Mouse (Mus musculus) hindbrain, embryonic 16.5 days (tissue): ENCODE results near the gene Cd22. TPM values are rescaled to one million over a fixed set of nuclear protein-coding genes. Genes with fewer than 3 reads are reported as not detected.

ENCODE experiments used
- ATAC-seq: fragments of 200-750 bp; cut with Nextera tagmentation; 2 replicates; pipeline ENCODE4 v1.8.0; 2017; ENCODE audit warnings: moderate TSS enrichment, moderate library complexity
- H3K27ac ChIP-seq: fragments of 300-500 bp; sonication (generic); 2 replicates; pipeline ENCODE4 v1.5.1; 2014; ENCODE audit warnings: low read depth, mild to moderate bottlenecking, control low read depth, low read length, moderate library complexity
- H3K27me3 ChIP-seq: fragments of 300-500 bp; sonication (generic); replicated peaks from 2 replicates; pipeline ENCODE4 v1.6.1; 2014; ENCODE audit warnings: low read length; ENCODE audit not compliant: control insufficient read depth, insufficient read depth
- H3K36me3 ChIP-seq: fragments of 300-500 bp; sonication (generic); 2 replicates; pipeline ENCODE4 v1.6.1; 2014; ENCODE audit warnings: mild to moderate bottlenecking, low read length, moderate library complexity, mixed read lengths; ENCODE audit not compliant: control insufficient read depth, insufficient read depth
- H3K4me1 ChIP-seq: fragments of 300-500 bp; sonication (generic); 2 replicates; pipeline ENCODE4 v1.6.1; 2014; ENCODE audit warnings: low read depth, low read length; ENCODE audit not compliant: control insufficient read depth, insufficient read depth
- H3K4me2 ChIP-seq: fragments of 300-500 bp; sonication (generic); 2 replicates; pipeline ENCODE4 v1.6.1; 2014; ENCODE audit warnings: mild to moderate bottlenecking, low read length, control low read depth, moderate library complexity
- H3K4me3 ChIP-seq: fragments of 300-500 bp; sonication (generic); 2 replicates; pipeline ENCODE4 v1.5.1; 2014; ENCODE audit warnings: mild to moderate bottlenecking, low read length, control low read depth, moderate library complexity
- H3K9ac ChIP-seq: fragments of 300-500 bp; sonication (generic); 2 replicates; pipeline ENCODE4 v1.6.1; 2014; ENCODE audit warnings: low read depth, mild to moderate bottlenecking, control low read depth, low read length, moderate library complexity
- H3K9me3 ChIP-seq: fragments of 300-500 bp; sonication (generic); 2 replicates; pipeline ENCODE4 v1.6.1; 2014; ENCODE audit warnings: mild to moderate bottlenecking, low read length, moderate library complexity; ENCODE audit not compliant: control insufficient read depth
- WGBS: fragments of 180-500 bp; shearing (Covaris S2); extraction: QIAGEN DNeasy Blood & Tissue Kit; methylation state at CpG from one replicate; pipeline ENCODE4 v1.1.7; 2014; 5-methylcytosine and 5-hydroxymethylcytosine counted together
- polyA plus RNA-seq: library from polyadenylated mRNA; unstranded; fragments of >200 nt; fragmentation: Nextera tagmentation; extraction: Ambion mirVana; gene quantifications from 2 replicates; pipeline ENCODE4 v1.2.1, GENCODE M21; 2015

Cd22 gene
- polyA plus RNA-seq, 1 experiment from 2014 or later = not detected

GRCm38 (mm10) chr7:30856078-30856477 is 24.1 kb downstream of the Cd22 start, which contains the start of gene Ffar3:
Gene Ffar3, minus strand, starts transcription at chr7:30856178.
- H3K4me1 ChIP-seq = 0 out of 2 replicates have a peak, but pooled peaks cover 2% of the 10 kb centered on the region
- H3K4me3 ChIP-seq = no peak within 1 kb of the TSS
- no peak within 1 kb of the TSS for H3K4me2 ChIP-seq
- no peak within 1 kb of the TSS for H3K9ac ChIP-seq
- no peaks in the 10 kb centered on the region for H3K9me3 ChIP-seq
- WGBS = 84% methylated on average over 6 of the region's 6 CpGs
- ATAC-seq = no peak
- H3K27ac ChIP-seq = no peak within 1 kb of the TSS
- H3K27me3 ChIP-seq = no peaks in the 10 kb centered on the region
- H3K36me3 ChIP-seq = no peaks in the 10 kb centered on the region

- H3K27me3 ChIP-seq = no peaks in the 10 kb centered on the region
- WGBS = 86% methylated on average over 1 of the region's 1 CpGs
- H3K4me3 ChIP-seq = no peak overlapping the region
- H3K9me3 ChIP-seq = no peaks in the 10 kb centered on the region
- H3K4me1 ChIP-seq = no peaks in the 10 kb centered on the region
- no peaks in the 10 kb centered on the region for H3K36me3 ChIP-seq
- no peak overlapping the region for H3K4me2 ChIP-seq
- no peak overlapping the region for H3K9ac ChIP-seq
- ATAC-seq = no peak
- H3K27ac ChIP-seq = no peak overlapping the region
Observed at GRCm38 (mm10) chr7:30851421-30851820, 28.7 kb downstream of the Cd22 start.

DNA sequence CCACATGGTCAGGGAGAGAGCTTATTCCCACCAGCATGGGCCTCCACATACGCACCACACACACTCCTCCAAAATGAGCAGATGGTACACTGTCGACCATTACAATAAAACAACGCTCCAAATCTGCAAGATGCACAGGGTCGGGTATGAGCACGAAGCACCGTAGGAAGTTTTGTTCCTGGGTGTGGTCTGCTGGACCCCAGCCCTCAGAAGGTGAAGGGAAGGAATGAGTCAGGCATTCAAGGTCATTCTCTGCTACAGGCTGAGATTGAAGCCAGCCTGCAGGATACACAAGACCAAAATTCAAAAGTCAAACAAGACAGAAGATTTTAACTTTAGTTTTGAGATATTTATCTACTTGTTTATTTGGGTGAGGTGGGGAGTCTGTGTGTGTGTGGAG is 32.2 kb downstream of the Cd22 start:
- Histone ChIP-seq H3K4me2 (no peak overlapping the region), H3K4me3 (no peak overlapping the region), H3K27me3 (no peaks in the 10 kb centered on the region), H3K9ac (no peak overlapping the region), H3K9me3 (no peaks in the 10 kb centered on the region), H3K27ac (no peak overlapping the region), H3K36me3 (no peaks in the 10 kb centered on the region), H3K4me1 (no peaks in the 10 kb centered on the region; the same call in 1 of the 2 replicates)
- no peak for ATAC-seq
- 73% methylated on average over 6 of the region's 6 CpGs for WGBS

DNA sequence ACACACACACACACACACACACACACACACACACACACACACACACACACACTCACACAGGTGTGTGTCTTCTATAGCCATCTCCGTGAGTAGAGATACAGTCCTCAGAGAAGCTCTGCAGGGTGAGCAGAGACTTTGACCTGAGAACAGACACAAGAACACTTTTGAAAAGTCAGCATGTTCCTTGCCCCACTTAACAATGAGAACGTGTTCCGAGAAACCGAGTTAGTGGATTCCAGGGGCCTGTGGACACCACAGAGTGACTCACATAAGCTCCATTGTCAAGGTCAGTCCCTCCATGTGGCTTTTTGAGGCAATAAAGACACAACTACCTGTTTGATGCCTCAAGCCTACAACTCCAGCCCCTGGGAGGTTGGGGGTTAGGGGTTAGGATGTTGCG is 32.8 kb downstream of the Cd22 start:
- H3K36me3 ChIP-seq = no peaks in the 10 kb centered on the region
- no peak overlapping the region for H3K9ac ChIP-seq
- H3K27ac ChIP-seq = no peak overlapping the region
- no peak overlapping the region for H3K4me3 ChIP-seq
- ATAC-seq = no peak
- no peaks in the 10 kb centered on the region; the same call in 1 of the 2 replicates for H3K4me1 ChIP-seq
- 72% methylated on average over 5 of the region's 5 CpGs for WGBS
- no peaks in the 10 kb centered on the region for H3K27me3 ChIP-seq
- no peaks in the 10 kb centered on the region for H3K9me3 ChIP-seq
- H3K4me2 ChIP-seq = no peak overlapping the region

GRCm38 (mm10) chr7:30846505-30847053 is 33.6 kb downstream of the Cd22 start:
- Histone ChIP-seq H3K9ac (no peak overlapping the region), H3K27me3 (no peaks in the 10 kb centered on the region), H3K36me3 (no peaks in the 10 kb centered on the region), H3K27ac (no peak overlapping the region), H3K9me3 (no peaks in the 10 kb centered on the region), H3K4me2 (no peak overlapping the region), H3K4me1 (no peaks in the 10 kb centered on the region; the same call in 1 of the 2 replicates), H3K4me3 (no peak overlapping the region)
- WGBS = 90% methylated on average over 2 of the region's 2 CpGs
- no peak for ATAC-seq

GRCm38 (mm10) chr7:30844676-30845297 is 35.4 kb downstream of the Cd22 start:
- Histone ChIP-seq H3K4me3 (no peak overlapping the region), H3K9me3 (no peaks in the 10 kb centered on the region), H3K9ac (no peak overlapping the region), H3K27me3 (no peaks in the 10 kb centered on the region), H3K4me1 (no peaks in the 10 kb centered on the region; the same call in 1 of the 2 replicates), H3K27ac (peak overlapping the region; percentile 57), H3K36me3 (no peaks in the 10 kb centered on the region), H3K4me2 (no peak overlapping the region)
- WGBS = 30% methylated on average over 7 of the region's 7 CpGs
- ATAC-seq = peak; percentile 69

DNA sequence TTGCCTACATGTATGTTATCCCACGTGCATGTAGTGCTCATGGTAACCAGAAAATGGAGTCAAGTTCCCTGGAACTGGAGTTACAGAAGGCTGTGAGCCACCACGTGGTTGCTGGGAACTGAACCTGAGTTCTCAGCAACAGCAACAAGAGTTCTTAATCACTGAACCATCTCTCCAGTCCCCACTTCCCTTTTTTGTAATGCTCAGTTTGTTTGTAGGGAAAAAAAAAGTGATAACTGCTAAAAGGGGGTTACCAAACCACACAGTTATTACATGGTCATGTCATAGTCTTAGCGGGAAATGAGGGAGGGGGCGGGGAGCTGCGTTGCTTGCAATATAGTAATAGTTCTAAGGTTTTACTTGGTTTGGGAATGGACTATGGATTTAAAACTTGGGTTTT is 38.0 kb downstream of the Cd22 start:
- H3K4me1 ChIP-seq = no peaks in the 10 kb centered on the region; the same call in 1 of the 2 replicates
- H3K9ac ChIP-seq = no peak overlapping the region
- H3K27me3 ChIP-seq = no peaks in the 10 kb centered on the region; the same call in 1 of the 2 replicates
- 84% methylated on average over 5 of the region's 5 CpGs for WGBS
- ATAC-seq = no peak
- H3K36me3 ChIP-seq = no peaks in the 10 kb centered on the region
- H3K4me2 ChIP-seq = no peak overlapping the region
- no peaks in the 10 kb centered on the region for H3K9me3 ChIP-seq
- no peak overlapping the region for H3K27ac ChIP-seq
- no peak overlapping the region for H3K4me3 ChIP-seq

GRCm38 (mm10) chr7:30841379-30841778 is 38.8 kb downstream of the Cd22 start:
- ATAC-seq = no peak
- no peaks in the 10 kb centered on the region for H3K9me3 ChIP-seq

GRCm38 (mm10) chr7:30840306-30840705 is 39.8 kb downstream of the Cd22 start:
- Histone ChIP-seq H3K9ac (no peak overlapping the region), H3K27ac (no peak overlapping the region), H3K27me3 (no peaks in the 10 kb centered on the region; the same call in 1 of the 2 replicates), H3K4me3 (no peak overlapping the region), H3K4me2 (no peak overlapping the region), H3K4me1 (no peaks in the 10 kb centered on the region; the same call in 1 of the 2 replicates), H3K36me3 (no peaks in the 10 kb centered on the region), H3K9me3 (no peaks in the 10 kb centered on the region)
- WGBS = 69% methylated on average over 3 of the region's 3 CpGs
- no peak for ATAC-seq

More at GRCm38 (mm10) chr7:30841379-30841778, 38.8 kb downstream of the Cd22 start:
- no peak overlapping the region for H3K9ac ChIP-seq
- no peaks in the 10 kb centered on the region for H3K36me3 ChIP-seq
- no peak overlapping the region for H3K4me2 ChIP-seq
- no peak overlapping the region for H3K4me3 ChIP-seq
- H3K27ac ChIP-seq = no peak overlapping the region
- H3K27me3 ChIP-seq = no peaks in the 10 kb centered on the region; the same call in 1 of the 2 replicates
- no peaks in the 10 kb centered on the region; the same call in 1 of the 2 replicates for H3K4me1 ChIP-seq
- 85% methylated on average over 4 of the region's 4 CpGs for WGBS
